18 mouse cellular contexts compared by ENCODE assay signal in the genomic region with DNA sequence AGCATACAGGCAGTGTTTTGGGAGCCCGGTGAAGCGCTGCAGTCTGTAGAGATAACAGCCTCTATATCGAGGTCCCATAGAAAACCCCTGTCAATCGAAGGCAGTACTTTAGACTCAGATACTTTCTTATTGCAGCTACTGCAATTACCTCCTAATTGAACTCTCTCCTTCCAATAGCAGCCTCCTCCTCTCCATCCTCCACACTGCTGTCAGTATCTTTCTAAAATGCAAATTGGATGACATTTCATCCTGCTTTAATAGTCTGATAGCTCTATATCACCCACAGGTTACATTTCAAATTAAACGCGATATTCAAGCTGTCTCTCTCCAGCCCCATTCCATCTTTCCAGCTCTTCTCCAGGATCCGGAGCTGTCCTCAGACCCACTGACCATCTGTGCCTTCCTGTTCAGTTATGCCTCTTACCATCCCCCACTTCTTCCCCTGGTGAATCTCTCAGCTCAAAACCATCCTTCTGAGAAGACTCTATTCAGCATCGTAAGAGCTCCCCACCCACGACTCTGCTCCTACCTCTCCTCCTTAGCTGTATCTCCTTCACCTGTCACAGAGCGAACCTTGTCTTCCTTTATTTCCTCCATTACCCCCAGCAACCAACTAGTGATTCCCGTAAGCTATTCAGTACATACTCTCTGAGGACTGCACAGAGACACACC.
DNase-seq lines count a peak whose midpoint lies in the region; ATAC-seq and TF ChIP-seq lines count a peak whose summit lies in the region.
"Had no signal": no experiment of that assay in that cellular context is flagged by ENCODE, and none has a peak within 500 bp of the region (broad histone marks: within the 10 kb centered on the region; RNA-seq: fewer than 3 reads in every experiment).

No protein-coding gene starts in this region.

- no peak overlapping the region for H3K4me3 ChIP-seq in forebrain, postnatal 0 days (ENCODE audit: low read depth, low read length)
- no peak overlapping the region for H3K4me3 ChIP-seq in forebrain, embryonic 11.5 days (ENCODE audit: low read depth, low read length)
- no peak overlapping the region for H3K4me3 ChIP-seq in midbrain, embryonic 16.5 days (ENCODE audit: low read depth, low read length)
- H3K4me3 ChIP-seq in midbrain, embryonic 10.5 days = no peak overlapping the region
- H3K4me3 ChIP-seq in hindbrain, embryonic 16.5 days (ENCODE audit: low read length) = no peak overlapping the region
- H3K4me3 ChIP-seq: embryonic facial prominence, embryonic 13.5 days; heart, embryonic 13.5 days; intestine, embryonic 15.5 days; kidney, embryonic 15.5 days; limb, embryonic 12.5 days; liver, embryonic 12.5 days had no signal

- no peak for DNase-seq in forebrain, postnatal 0 days
- no peak for DNase-seq in forebrain, embryonic 11.5 days (ENCODE audit: low spot score)
- no peak for DNase-seq in midbrain, embryonic 10.5 days (ENCODE audit: low spot score)
- peak; percentile 49 for DNase-seq in cerebellum, adult 9-10 months
- DNase-seq in yolk sac, embryonic 10.5 days (ENCODE audit: low spot score) = no peak
- no peak for DNase-seq in lung, postnatal 36 days
- DNase-seq: lung, adult 2 months; right cerebral cortex, postnatal 25 days; thymus, adult 18-20 months; thymus, postnatal 4 days had no signal

- H3K9ac ChIP-seq in forebrain, postnatal 0 days = no peak overlapping the region
- H3K9ac ChIP-seq in forebrain, embryonic 11.5 days (ENCODE audit: low read length) = no peak overlapping the region
- H3K9ac ChIP-seq in midbrain, embryonic 16.5 days (ENCODE audit: low read depth, low read length) = no peak overlapping the region
- H3K9ac ChIP-seq in hindbrain, embryonic 16.5 days (ENCODE audit: low read depth, low read length) = no peak overlapping the region
- H3K9ac ChIP-seq: embryonic facial prominence, embryonic 13.5 days; heart, embryonic 13.5 days; intestine, embryonic 15.5 days; kidney, embryonic 15.5 days; limb, embryonic 12.5 days; liver, embryonic 12.5 days had no signal

- no peak for TF ChIP-seq CTCF in forebrain, postnatal 0 days (IDR thresholded peaks at IDR 0.05; ENCODE audit: low read depth)

- no peak overlapping the region for H3K4me2 ChIP-seq in forebrain, postnatal 0 days (ENCODE audit: low read depth)
- H3K4me2 ChIP-seq in forebrain, embryonic 11.5 days (ENCODE audit: low read depth, low read length, severe bottlenecking) = no peak overlapping the region
- H3K4me2 ChIP-seq in midbrain, embryonic 16.5 days (ENCODE audit: low read length) = no peak overlapping the region
- H3K4me2 ChIP-seq in hindbrain, embryonic 16.5 days (ENCODE audit: low read length) = no peak overlapping the region
- H3K4me2 ChIP-seq: embryonic facial prominence, embryonic 13.5 days; heart, embryonic 13.5 days; intestine, embryonic 15.5 days; kidney, embryonic 15.5 days; limb, embryonic 12.5 days; liver, embryonic 12.5 days had no signal

- peaks cover 11% of the 10 kb centered on the region for H3K9me3 ChIP-seq in forebrain, postnatal 0 days (ENCODE audit: low read length)
- no peaks in the 10 kb centered on the region for H3K9me3 ChIP-seq in forebrain, embryonic 11.5 days (ENCODE audit: control insufficient read depth, low read length)
- peaks cover 5% of the 10 kb centered on the region; the same call in 1 of the 2 replicates for H3K9me3 ChIP-seq in midbrain, embryonic 16.5 days (replicated peaks; ENCODE audit: control insufficient read depth, low read length, poor library complexity, severe bottlenecking)
- peaks cover 5% of the 10 kb centered on the region; the same call in 1 of the 2 replicates for H3K9me3 ChIP-seq in midbrain, embryonic 10.5 days (replicated peaks)
- H3K9me3 ChIP-seq in hindbrain, embryonic 16.5 days (ENCODE audit: control insufficient read depth, low read length) = peaks cover 10% of the 10 kb centered on the region
- H3K9me3 ChIP-seq: intestine, embryonic 15.5 days had no signal

- no peaks in the 10 kb centered on the region for H3K36me3 ChIP-seq in forebrain, postnatal 0 days (ENCODE audit: insufficient read depth)
- no peaks in the 10 kb centered on the region for H3K36me3 ChIP-seq in forebrain, embryonic 11.5 days (ENCODE audit: control insufficient read depth, insufficient read depth, low read length)
- H3K36me3 ChIP-seq in midbrain, embryonic 16.5 days (ENCODE audit: control insufficient read depth, insufficient read depth, low read length) = no peaks in the 10 kb centered on the region
- H3K36me3 ChIP-seq in midbrain, embryonic 10.5 days = no peaks in the 10 kb centered on the region
- no peaks in the 10 kb centered on the region for H3K36me3 ChIP-seq in hindbrain, embryonic 16.5 days (ENCODE audit: control insufficient read depth, insufficient read depth, low read length)
- H3K36me3 ChIP-seq: embryonic facial prominence, embryonic 13.5 days; heart, embryonic 13.5 days; intestine, embryonic 15.5 days; kidney, embryonic 15.5 days; limb, embryonic 12.5 days; liver, embryonic 12.5 days had no signal

- 0 out of 2 replicates have a peak overlapping the region, but pooled peaks have one; percentile 30 for H3K27ac ChIP-seq in forebrain, postnatal 0 days (ENCODE audit: low read depth, low read length)
- no peak overlapping the region for H3K27ac ChIP-seq in forebrain, embryonic 11.5 days (ENCODE audit: low read depth, low read length)
- no peak overlapping the region for H3K27ac ChIP-seq in midbrain, embryonic 16.5 days (ENCODE audit: low read length)
- H3K27ac ChIP-seq in midbrain, embryonic 10.5 days (replicated peaks) = no peak overlapping the region
- no peak overlapping the region for H3K27ac ChIP-seq in hindbrain, embryonic 16.5 days (ENCODE audit: low read depth, low read length)
- H3K27ac ChIP-seq: embryonic facial prominence, embryonic 13.5 days; heart, embryonic 13.5 days; intestine, embryonic 15.5 days; kidney, embryonic 15.5 days; limb, embryonic 12.5 days; liver, embryonic 12.5 days had no signal

- peak; percentile 88 for ATAC-seq in forebrain, postnatal 0 days
- no peak for ATAC-seq in forebrain, embryonic 11.5 days (replicated peaks; ENCODE audit: low FRiP score)
- peak; percentile 36; the same call in 1 of the 2 replicates for ATAC-seq in midbrain, embryonic 16.5 days
- ATAC-seq in hindbrain, embryonic 16.5 days = 0 out of 2 replicates have a peak, but pooled peaks have one; percentile 42
- ATAC-seq: intestine, embryonic 15.5 days; liver, embryonic 12.5 days had no signal

- H3K4me1 ChIP-seq in forebrain, postnatal 0 days (ENCODE audit: insufficient read depth) = no peaks in the 10 kb centered on the region
- no peaks in the 10 kb centered on the region for H3K4me1 ChIP-seq in forebrain, embryonic 11.5 days (replicated peaks; ENCODE audit: control insufficient read depth, insufficient read depth, low read length)
- H3K4me1 ChIP-seq in midbrain, embryonic 16.5 days (ENCODE audit: control insufficient read depth, insufficient read depth, low read length) = no peaks in the 10 kb centered on the region
- H3K4me1 ChIP-seq in midbrain, embryonic 10.5 days = no peaks in the 10 kb centered on the region
- no peaks in the 10 kb centered on the region for H3K4me1 ChIP-seq in hindbrain, embryonic 16.5 days (ENCODE audit: control insufficient read depth, insufficient read depth, low read depth, low read length)
- H3K4me1 ChIP-seq: embryonic facial prominence, embryonic 13.5 days; heart, embryonic 13.5 days; intestine, embryonic 15.5 days; kidney, embryonic 15.5 days; limb, embryonic 12.5 days; liver, embryonic 12.5 days had no signal

- WGBS in forebrain, postnatal 0 days = 85% methylated on average over 11 of the region's 11 CpGs
- WGBS in forebrain, embryonic 11.5 days = 86% methylated on average over 11 of the region's 11 CpGs
- WGBS in midbrain, embryonic 16.5 days = 68% methylated on average over 11 of the region's 11 CpGs
- 88% methylated on average over 11 of the region's 11 CpGs for WGBS in midbrain, embryonic 10.5 days
- WGBS in hindbrain, embryonic 16.5 days = 68% methylated on average over 11 of the region's 11 CpGs

- H3K27me3 ChIP-seq in forebrain, postnatal 0 days (ENCODE audit: insufficient read depth, low read length) = no peaks in the 10 kb centered on the region
- no peaks in the 10 kb centered on the region for H3K27me3 ChIP-seq in forebrain, embryonic 11.5 days (ENCODE audit: control insufficient read depth, insufficient read depth, low read length)
- H3K27me3 ChIP-seq in midbrain, embryonic 16.5 days (ENCODE audit: control insufficient read depth, insufficient read depth, low read depth, low read length) = no peaks in the 10 kb centered on the region
- H3K27me3 ChIP-seq in midbrain, embryonic 10.5 days (ENCODE audit: low read depth, poor library complexity, severe bottlenecking) = no peaks in the 10 kb centered on the region
- no peaks in the 10 kb centered on the region for H3K27me3 ChIP-seq in hindbrain, embryonic 16.5 days (replicated peaks; ENCODE audit: control insufficient read depth, insufficient read depth, low read length)
- H3K27me3 ChIP-seq: embryonic facial prominence, embryonic 13.5 days; heart, embryonic 13.5 days; intestine, embryonic 15.5 days; kidney, embryonic 15.5 days; limb, embryonic 12.5 days; liver, embryonic 12.5 days had no signal
